Mouse (Mus musculus) T-helper 1 cell (primary cell): ENCODE measurements at regions not wholly inside any gene's neighbourhood (a gene's known extent, or its start where the extent isn't known, plus 50 kb on each side); places are given as distances from the start of the nearest gene placed in this dataset.

ENCODE experiments used
- in situ Hi-C: fragments of 300-600 bp; cut with MboI, MseI; formaldehyde crosslinking; loops from one replicate; pipeline ENCODE4 v1.15.1; 2025; ENCODE audit warnings: high pct_unique_total_duplicates

DNA sequence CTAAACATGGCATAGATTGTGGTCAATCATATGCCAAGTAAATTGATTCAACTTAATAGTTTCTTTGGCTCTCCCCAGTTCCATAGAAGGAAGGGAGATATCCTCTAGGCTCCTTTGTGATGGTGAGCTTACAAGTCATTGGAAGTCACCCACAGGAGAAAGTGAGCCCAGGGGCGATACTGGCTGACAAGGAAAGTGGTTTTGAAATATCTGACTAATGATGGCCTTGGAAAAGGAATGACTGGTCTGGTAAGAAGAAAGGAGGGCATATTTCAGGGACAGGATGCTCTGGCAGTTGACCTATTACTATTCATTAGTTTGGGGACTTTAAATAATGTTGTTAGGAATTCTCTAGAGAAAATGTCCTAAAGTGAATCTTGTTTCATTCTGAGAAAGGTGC lies 352.7 kb upstream of the Cdh11 start:
- in situ Hi-C loops: no loop called here

DNA sequence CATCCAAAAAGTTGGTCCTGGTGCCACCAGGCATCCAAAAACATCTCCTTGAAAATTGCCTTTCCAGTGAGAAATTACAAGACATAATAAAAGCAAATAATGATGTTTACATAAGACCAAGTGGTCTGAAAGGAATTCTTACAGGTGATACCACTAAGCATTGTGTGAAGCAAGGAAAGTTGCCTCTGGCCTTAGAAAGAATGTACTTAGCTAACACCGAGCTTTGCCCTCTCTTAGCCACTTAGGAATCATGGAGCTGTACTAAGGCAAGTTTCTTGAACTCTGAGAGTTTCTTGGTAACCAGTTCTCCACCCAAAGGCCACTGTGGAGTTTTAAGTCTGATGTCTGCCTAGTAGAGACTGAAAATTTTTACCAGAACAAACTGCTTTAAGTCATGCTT lies 359.4 kb upstream of the Cdh11 start:
- in situ Hi-C loops: no loop called here

DNA sequence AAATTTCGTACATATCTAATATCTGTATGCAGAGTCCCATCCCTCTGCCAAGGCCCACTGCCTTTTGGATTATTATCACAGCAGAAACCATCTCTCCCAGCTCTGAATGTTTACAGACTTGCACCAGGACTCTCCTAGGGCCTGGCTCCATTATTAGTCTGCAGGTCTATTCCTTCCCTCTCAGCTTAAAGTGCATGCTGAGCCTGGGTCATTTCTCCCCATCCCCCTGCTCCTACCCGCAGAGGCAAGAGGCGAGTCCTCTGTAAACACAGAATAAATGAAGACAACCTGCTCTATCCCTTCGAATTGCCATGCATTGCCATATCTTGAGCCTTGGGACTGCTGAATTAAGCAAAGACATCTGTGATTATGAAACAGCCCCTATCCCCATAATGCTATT lies 362.6 kb upstream of the Cdh11 start:
- in situ Hi-C loops: no loop called here

DNA sequence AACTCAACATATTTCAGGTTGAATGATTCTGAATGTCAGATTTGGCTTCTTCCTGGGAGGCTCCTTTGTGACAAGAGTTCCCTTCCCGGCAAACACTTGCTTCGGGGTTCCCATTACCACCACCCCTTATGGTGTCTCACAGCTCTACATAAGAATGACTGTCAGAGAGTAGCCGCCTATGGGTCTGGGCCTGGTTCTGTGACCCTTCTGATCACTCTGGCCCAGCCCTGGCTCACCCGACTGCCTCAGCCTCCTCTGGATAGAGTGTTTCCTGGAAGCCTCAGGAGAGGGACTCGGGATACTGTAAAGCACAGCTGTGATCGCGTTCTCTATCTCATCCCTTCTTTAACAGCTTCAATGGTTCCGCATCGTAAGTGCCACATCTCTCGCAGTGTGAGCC lies 363.0 kb upstream of the Cdh11 start:
- in situ Hi-C loops: no loop called here

DNA sequence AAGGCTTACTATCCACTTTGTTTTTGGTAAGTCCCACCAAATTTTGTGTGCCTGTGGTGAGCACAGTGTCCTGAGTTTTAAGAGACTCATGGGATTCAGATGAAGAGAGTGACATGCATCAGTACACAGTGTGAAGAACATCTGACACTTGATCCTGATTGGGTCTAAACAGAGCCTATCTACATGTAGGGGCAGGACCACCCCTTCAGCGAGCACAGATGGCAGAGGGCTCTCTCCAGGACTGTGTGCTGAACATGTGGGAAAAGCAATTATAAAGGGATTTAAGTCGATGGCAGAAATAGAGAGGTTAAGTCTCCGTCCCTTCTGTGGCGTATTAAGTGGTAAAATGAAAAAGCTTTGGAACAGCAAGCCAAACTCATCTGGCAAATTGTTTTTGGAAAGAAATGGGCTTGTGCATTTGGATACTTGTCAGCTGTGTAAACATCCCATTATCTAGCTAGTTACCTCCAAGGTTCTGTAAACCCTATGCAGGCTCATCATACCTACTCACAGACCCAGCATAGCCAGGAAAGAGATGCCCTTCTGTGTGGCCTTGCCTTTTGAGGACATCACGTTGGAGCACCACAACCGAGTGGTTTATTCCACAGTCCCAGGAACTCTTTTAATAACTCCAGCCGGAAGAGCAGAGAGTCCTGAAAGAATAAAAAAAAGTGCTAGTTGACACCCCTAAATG lies 381.3 kb upstream of the Cdh11 start:
- in situ Hi-C loops: no loop called here

DNA sequence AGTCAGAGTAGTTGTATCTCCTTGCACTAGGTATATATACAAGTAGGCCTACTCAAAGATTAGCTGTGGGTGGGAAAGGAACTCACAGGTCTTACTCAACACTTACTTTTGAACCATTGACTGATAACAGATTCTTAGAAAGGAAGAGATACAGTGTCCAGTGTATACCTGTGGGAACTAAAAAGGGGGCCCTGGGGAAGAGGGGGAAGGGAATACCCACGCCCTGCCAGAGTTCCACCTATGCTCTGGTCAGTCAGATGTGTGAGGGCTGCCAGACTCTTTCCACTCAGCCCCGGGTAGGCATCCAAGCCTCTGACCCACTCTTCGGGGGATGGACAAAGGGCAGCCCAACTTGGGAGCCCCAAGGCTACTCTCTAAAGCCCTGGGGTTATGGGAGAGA lies 387.9 kb upstream of the Cdh11 start:
- in situ Hi-C loops: no loop called here

DNA sequence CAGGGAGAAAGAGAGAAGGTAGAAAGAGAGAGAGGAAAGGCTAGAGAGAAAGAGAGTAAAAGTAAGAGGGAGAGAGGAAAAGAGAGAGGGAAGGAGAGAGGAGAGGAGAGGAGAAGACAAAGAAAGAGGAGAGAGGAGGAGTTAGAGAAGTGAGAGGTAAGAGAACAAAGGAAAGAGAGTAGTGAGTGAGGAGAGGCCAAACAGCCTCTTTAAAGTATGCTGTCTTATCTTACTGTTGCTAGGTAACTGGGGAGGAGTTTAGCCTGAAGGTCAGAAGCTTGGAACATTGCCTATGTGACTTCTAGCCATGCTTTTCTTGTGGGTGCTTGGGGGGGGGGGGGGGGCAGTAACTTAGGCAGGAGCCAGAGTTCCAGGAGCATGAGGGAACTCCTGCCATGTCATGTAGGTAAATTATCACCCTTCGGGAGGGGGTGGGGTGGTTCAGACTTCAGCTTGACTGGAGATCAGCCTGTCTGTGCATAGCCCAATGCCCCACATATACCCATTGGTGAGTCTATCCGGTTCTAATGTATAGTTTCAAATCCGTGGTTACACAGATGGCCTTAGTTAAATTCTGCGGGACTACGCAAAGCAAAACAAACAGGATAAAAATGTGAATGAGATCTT lies 388.5 kb upstream of the Cdh11 start:
- in situ Hi-C loops: no loop called here

DNA sequence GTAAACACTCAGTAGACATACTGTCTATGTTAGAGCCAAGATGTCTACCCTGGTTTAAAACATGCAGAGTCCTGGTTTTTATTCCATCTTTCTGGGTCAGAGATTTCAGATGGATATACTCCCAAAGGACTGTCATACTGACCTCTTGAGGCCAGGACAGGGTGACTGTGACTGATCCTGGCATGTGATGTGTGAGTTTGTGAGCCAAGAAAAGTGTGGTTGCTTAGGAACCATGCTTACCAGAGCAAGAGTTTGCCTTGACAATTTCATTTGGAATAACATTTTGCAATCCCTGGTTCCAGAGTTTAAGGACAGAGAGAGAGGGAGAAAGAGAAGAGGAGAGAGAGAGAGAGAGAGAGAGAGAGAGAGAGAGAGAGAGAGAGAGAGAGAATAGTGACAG lies 395.2 kb upstream of the Cdh11 start:
- in situ Hi-C loops: no loop called here

DNA sequence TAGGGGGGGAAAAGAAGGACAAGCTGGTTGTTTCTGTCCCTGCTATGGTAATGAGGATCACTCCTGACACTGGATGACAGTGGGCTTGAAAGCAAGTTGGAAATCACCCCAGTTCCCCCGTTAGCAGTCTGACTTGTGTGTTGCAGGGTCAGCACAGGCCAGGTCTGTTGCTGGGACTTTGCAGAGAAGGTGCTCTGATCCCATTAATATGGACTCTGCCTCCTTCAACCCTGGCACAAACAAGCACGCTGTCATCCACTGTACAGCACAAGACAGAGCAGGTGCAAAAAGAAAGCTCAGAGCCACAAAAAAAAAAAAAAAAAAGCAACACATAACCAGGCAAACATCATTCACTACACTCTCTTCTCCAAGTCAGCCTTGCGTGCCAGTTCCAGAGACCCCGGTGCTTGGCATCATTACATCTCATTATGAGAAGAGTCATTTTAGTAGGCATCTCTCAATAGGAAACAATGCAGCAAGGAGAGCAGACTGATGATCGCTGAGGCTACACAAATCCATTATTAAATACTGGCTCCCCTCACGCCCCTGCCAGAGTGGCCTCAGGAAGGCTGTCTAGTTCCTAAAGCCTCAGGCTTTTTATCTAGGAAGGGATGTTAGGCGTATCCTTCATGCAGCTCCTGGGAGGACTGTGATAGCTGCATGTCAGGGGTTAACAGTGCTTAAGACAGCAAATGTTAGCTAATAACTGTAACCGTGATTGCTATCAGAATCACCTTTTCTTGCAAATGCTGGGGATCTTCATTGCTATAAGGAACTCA lies 403.5 kb upstream of the Cdh11 start:
- in situ Hi-C loops: no loop called here

DNA sequence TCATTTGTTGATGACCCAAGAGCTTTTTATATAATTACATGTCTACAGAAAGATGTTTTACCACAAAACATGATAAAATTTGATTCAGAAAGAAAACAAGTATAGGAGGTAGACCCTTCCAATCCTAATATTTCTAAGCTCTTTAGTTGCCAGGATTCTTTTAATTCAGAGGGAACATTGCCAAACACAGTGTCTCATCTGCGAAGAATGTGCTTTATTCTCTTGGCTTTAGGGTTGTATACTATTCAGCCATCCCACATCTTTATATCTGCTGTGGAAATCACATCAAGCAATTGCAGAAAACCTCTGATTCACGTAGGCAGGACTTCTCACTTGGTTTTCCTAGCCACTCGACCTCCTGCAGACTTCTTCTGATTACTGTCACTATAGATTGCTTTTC lies 412.8 kb upstream of the Cdh11 start:
- in situ Hi-C loops: no loop called here

DNA sequence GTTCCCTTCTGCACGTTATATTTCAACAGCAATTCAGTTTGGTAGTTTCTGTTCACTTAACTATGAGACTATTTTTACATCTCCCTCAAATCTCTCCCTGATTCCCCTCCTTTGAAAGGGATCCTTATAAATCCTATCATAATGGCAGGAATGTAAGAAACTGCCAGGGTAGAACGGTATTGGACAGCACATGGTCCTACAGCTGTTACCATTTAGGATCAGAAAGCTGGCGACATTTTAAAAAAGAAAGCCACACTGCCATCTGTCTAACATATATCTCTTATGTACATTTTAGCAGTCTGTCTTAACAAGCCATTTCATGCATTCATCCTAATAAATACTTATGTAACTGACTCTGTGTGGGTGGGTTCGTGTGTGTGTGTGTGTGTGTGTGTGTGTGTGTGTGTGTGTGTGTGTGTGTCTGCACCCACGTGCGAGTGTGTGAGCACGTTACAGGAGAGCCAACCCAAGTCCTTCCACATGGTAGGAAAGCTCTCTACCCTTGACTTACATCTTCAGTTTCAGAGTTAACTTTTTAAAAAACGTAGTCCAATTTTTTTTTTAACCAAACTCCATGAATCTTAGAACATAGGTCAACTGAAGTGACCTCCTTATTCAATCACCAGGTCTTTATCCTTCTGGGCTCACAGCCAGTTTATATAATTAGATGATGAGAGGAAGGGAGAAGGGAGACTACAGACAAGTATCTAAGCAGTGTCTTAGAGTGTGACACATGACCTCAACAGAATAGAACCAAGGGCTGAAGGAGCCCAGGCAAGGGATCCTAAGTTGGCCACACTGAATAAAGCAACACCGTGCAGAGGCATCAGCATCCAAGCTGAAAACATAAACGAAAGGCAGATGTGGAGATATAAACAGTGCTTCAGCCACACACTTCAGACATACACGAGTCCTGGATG lies 414.5 kb upstream of the Cdh11 start:
- in situ Hi-C loops: no loop called here

DNA sequence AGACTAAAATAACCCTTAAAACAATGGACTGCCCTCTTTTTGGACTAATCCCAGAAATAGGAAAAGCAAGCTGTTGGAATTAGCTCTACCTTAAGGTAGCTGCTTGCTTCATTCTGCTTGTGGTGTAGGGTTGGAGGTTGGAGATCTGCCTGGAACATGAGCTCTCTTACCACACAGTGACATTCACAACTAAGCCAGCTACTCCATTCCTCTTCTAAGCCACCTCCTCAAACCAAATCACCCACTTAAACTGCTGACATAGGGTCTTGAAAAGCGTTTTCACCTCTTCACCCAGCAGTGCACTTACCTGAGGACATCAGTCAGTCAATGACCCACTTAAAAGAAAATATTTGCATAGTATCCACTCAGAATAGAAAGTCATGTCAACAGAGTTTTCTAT lies 418.3 kb upstream of the Cdh11 start:
- in situ Hi-C loops: no loop called here

DNA sequence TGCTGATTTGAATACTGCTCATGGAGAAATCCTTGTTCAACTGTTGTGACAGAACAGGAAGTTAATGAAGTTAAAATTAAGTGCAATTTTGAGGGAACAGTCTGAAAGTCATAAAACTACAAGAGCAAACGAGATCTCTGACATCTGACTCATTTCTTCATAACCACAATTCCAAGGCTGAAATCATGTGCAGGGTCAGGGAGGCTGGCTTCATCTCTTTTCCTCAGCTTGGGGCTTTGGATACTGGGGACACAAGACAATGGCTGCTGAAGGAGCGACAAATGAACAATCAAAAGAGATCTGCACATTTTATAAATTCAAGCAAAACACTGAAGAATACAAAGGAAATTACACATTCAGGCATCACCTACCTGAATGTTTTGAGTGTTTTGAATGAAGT lies 429.2 kb upstream of the Cdh11 start:
- in situ Hi-C loops: no loop called here

DNA sequence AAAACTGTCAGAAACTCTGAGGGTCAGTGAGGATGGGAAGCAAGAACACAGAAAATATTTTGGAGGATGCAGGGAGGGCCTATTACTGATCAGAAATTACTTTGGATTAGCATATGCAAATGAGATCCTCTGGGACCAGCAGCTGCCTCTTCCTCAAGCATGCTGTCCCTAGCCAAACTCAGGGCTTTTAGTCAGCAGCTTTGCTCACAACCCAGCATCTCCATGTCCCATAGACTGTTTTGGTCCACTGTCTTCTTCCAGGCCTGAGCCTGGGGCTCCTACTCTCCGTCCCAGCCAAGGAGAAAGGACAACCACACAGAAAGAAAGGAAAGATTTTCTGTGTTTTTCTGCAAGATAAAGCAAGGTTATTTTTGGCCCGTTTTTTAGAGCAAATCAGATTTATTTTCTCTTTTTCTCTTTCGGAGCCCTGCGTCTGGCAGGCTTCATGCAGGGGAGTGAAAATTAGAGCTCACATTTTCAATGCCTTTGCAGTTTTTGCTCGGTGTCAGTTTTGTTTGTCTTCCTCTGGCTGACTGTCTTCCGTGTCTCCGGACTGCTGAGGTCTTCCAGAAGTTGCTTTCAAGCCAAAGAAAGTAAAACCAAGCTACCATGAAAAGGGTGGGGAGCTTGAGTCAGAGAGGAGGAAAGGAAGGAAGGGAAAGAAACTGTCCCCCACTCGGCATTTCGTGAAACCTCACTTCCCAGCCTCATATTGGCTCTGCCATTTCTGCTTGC lies 445.5 kb upstream of the Cdh11 start:
- in situ Hi-C loops: no loop called here

DNA sequence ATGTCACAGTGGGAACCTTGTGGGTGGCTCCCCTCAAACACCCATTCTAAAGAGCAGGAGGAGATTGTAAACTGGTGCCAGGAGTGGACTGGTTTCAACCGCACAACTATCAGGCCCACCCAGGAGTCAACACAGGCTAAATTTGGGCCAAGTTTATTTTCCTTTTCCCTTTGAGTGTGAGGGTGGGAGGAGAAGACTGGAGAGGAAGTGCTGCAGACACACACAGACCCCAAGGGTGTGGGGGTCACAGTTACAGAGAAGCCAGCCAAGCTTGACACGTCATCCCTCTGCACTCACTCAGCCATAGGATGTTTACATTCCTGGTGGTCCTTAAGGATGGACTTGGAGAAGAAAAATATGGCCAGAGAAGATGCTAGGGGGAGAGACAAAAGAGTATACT lies 448.9 kb upstream of the Cdh11 start:
- in situ Hi-C loops: no loop called here

DNA sequence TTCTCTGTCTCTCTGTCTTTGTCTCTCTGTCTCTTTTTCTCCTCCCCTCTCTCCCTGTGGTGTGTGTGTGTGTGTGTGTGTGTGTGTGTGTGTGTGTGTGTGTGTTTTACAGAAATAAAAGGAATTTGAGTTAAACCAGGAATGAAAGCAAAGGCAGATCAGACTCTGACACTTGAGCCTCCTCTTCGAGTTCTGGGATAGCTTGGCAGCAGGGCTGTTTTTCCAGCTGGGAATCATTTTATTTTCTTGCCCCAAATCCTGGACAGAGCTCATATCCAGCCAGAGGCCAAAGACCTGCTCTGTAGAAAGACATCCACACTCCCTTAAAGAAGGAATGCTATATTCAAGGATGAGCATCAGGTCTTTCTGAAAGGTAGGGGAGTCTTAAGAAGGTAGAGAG lies 450.2 kb upstream of the Cdh11 start:
- in situ Hi-C loops: no loop called here

DNA sequence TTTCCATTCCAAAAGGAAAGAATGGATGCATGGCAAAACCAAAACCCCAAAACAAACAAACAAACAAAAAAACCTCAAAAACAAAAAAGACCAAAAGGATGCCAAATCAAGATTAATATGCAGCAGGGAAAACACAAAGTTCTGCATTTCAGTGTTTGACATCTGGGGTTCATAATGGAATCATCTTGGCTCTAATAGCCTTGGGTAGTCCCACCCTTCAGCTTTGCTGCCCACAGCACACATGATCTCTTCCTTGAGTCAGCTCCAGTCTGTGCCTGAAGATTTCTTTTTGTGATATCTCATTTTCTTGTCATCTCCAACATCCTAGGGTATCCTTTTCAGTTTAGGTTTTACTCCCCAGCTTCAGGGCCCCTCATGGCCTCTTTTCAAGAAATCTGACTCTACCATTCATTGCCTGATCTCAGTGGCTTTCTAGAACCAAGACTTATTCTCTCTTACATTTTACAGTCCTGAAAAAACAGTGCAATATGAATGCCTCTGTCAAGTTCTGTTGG lies 453.1 kb upstream of the Cdh11 start:
- in situ Hi-C loops: no loop called here

DNA sequence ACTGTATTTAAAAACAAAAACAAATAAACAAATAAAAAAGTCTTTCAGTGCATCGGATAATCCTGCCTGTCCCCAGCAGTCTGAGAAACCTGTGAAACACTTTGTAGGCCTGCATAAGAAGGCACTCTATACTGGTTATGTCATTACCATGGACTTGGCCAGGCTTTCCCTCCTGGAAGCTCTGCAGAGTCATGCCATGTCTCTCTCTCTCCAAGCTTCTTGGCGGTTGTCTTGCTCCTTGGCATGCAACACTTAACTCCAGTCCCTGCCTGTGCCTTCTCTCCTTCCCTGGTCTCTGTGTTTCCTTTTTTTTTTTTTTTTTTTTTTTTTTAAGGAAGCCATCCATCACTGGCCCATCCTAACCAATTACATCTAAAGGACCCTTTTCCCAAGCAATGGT lies 458.7 kb upstream of the Cdh11 start:
- in situ Hi-C loops: loop anchor here (10.0 kb wide), 1 partner anchor 1559 kb away; no protein-coding TSS in a partner anchor

DNA sequence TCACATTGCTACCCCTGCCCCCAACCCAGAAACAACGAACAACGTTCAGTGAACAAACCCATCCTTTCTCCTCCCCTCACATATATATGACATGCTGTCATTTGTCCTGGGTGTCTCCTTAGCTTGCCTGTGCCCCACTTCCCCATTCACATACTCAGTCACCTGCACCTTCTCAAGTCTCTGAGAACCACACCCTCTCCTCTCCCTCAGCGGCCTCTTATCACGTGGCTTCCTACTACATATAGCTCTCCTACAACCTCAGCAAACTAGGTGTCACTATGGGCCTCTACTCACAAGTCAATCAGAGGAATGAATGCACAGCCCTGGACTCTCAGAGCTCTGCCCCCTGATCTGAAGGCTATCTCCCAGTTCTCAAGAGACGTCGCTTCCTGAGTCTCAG lies 459.2 kb upstream of the Cdh11 start:
- in situ Hi-C loops: loop anchor here (10.0 kb wide), 1 partner anchor 1560 kb away; no protein-coding TSS in a partner anchor

DNA sequence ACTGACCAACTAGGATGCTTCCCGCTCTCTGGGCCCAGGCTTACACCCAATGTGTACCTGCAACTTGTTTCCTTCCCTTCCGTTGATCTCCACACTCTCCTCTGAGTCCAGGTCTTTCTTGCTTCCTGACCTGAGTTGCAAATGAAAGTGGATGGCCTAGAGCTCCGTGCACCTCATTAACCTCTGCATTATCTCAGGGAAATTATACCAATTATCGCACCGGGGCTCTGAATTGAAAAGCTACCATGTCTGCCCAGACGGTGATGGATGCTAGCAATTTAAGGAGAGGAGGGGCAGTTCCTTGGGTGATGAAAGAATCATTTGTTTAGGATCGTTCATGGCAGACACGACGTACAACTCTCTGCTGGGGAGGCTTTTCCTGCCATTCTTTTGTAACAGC lies 460.4 kb upstream of the Cdh11 start:
- in situ Hi-C loops: loop anchor here (10.0 kb wide), 1 partner anchor 1561 kb away; no protein-coding TSS in a partner anchor

DNA sequence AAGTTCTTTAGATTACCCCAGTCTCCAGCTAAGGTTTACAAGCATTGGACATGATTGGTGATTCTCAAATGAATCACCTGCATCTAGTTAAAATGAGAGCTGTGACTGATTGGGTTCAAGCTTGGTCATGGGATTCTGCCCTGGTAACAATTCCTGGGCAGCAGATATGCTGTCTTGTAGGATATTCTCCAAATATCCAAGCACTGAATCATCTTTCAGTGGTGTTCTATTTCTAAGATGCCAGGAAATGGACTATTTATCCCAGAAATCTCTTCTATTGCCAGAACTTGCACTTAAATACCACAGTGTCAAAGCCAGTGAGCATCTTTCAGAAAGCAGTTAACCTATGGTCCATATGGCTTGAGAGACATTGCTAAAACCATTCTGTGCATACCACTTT lies 475.8 kb upstream of the Cdh11 start:
- in situ Hi-C loops: no loop called here
